Comparison of ENCODE assay signal across 18 mouse cellular contexts in genomic region chr10:85265746-85266145, GRCm38 (mm10).
DNase-seq lines count a peak whose midpoint lies in the region; ATAC-seq and TF ChIP-seq lines count a peak whose summit lies in the region.
"Had no signal": no experiment of that assay in that cellular context is flagged by ENCODE, and none has a peak within 500 bp of the region (broad histone marks: within the 10 kb centered on the region; RNA-seq: fewer than 3 reads in every experiment).

No protein-coding gene starts in this region.

- H3K27ac ChIP-seq in embryonic facial prominence, embryonic 14.5 days (replicated peaks; ENCODE audit: low read depth, low read length) = no peak overlapping the region
- H3K27ac ChIP-seq in embryonic facial prominence, embryonic 10.5 days (replicated peaks) = no peak overlapping the region
- no peak overlapping the region for H3K27ac ChIP-seq in lung, embryonic 14.5 days (ENCODE audit: low read depth)
- no peak overlapping the region for H3K27ac ChIP-seq in kidney, embryonic 14.5 days (ENCODE audit: low read depth, low read length)
- H3K27ac ChIP-seq: embryonic facial prominence, embryonic 13.5 days; forebrain, embryonic 13.5 days; heart, embryonic 10.5 days; kidney, embryonic 15.5 days had no signal

- H3K9ac ChIP-seq in embryonic facial prominence, embryonic 14.5 days (ENCODE audit: low read depth, low read length) = no peak overlapping the region
- no peak overlapping the region for H3K9ac ChIP-seq in lung, embryonic 14.5 days
- no peak overlapping the region for H3K9ac ChIP-seq in kidney, embryonic 14.5 days (ENCODE audit: low read depth, low read length)
- H3K9ac ChIP-seq: embryonic facial prominence, embryonic 13.5 days; forebrain, embryonic 13.5 days; kidney, embryonic 15.5 days had no signal

- H3K4me1 ChIP-seq in embryonic facial prominence, embryonic 14.5 days (ENCODE audit: control insufficient read depth, insufficient read depth, low read length) = no peaks in the 10 kb centered on the region
- H3K4me1 ChIP-seq in embryonic facial prominence, embryonic 10.5 days = 0 out of 2 replicates have a peak, but pooled peaks cover 4% of the 10 kb centered on the region
- no peaks in the 10 kb centered on the region for H3K4me1 ChIP-seq in lung, embryonic 14.5 days (ENCODE audit: insufficient read depth)
- H3K4me1 ChIP-seq in kidney, embryonic 14.5 days (ENCODE audit: control insufficient read depth, insufficient read depth, low read length) = no peaks in the 10 kb centered on the region
- H3K4me1 ChIP-seq: embryonic facial prominence, embryonic 13.5 days; forebrain, embryonic 13.5 days; heart, embryonic 10.5 days; kidney, embryonic 15.5 days had no signal

- peak; percentile 26 for DNase-seq in embryonic facial prominence, embryonic 14.5 days (ENCODE audit: low spot score)
- no peak for DNase-seq in embryonic facial prominence, embryonic 10.5 days (ENCODE audit: low spot score)
- DNase-seq in lung, embryonic 14.5 days = peak; percentile 2
- no peak for DNase-seq in lung, postnatal 10 days
- peak; percentile 4 for DNase-seq in layer of hippocampus, adult 9-10 months (ENCODE audit: low spot score)
- peak; percentile 40 for DNase-seq in right cerebral cortex, postnatal 10 days (ENCODE audit: low spot score in 2 of 2)
- DNase-seq in thymus, postnatal 10 days (ENCODE audit: low spot score in 2 of 2) = no peak
- DNase-seq: cerebellum, postnatal 36 days; heart, postnatal 36 days; lung, postnatal 14 days; thymus, postnatal 36 days had no signal

- H3K4me2 ChIP-seq in embryonic facial prominence, embryonic 14.5 days (ENCODE audit: low read depth, low read length) = no peak overlapping the region
- H3K4me2 ChIP-seq in lung, embryonic 14.5 days = no peak overlapping the region
- H3K4me2 ChIP-seq in kidney, embryonic 14.5 days (replicated peaks; ENCODE audit: low read depth, low read length) = no peak overlapping the region
- H3K4me2 ChIP-seq: embryonic facial prominence, embryonic 13.5 days; forebrain, embryonic 13.5 days; kidney, embryonic 15.5 days; midbrain, embryonic 11.5 days had no signal

- WGBS in embryonic facial prominence, embryonic 14.5 days = 30% methylated on average over 5 of the region's 5 CpGs
- 45% methylated on average over 5 of the region's 5 CpGs for WGBS in embryonic facial prominence, embryonic 10.5 days
- 24% methylated on average over 5 of the region's 5 CpGs for WGBS in lung, embryonic 14.5 days
- 42% methylated on average over 5 of the region's 5 CpGs for WGBS in kidney, embryonic 14.5 days

- no peaks in the 10 kb centered on the region for H3K9me3 ChIP-seq in embryonic facial prominence, embryonic 14.5 days (ENCODE audit: control insufficient read depth, low read length)
- no peaks in the 10 kb centered on the region for H3K9me3 ChIP-seq in embryonic facial prominence, embryonic 10.5 days
- H3K9me3 ChIP-seq in lung, embryonic 14.5 days (ENCODE audit: low read depth, low read length) = no peaks in the 10 kb centered on the region
- H3K9me3 ChIP-seq in kidney, embryonic 14.5 days (ENCODE audit: control insufficient read depth, low read length) = no peaks in the 10 kb centered on the region
- H3K9me3 ChIP-seq: embryonic facial prominence, embryonic 13.5 days; forebrain, embryonic 13.5 days; kidney, embryonic 15.5 days had no signal

- no peak for ATAC-seq in embryonic facial prominence, embryonic 14.5 days (ENCODE audit: low read depth)
- 0 out of 2 replicates have a peak, but pooled peaks have one; percentile 11 for ATAC-seq in lung, embryonic 14.5 days (ENCODE audit: insufficient read depth)
- no peak for ATAC-seq in kidney, embryonic 14.5 days (ENCODE audit: low FRiP score, low TSS enrichment)
- ATAC-seq: forebrain, embryonic 13.5 days; Patski had no signal

- no peaks in the 10 kb centered on the region for H3K36me3 ChIP-seq in embryonic facial prominence, embryonic 14.5 days (ENCODE audit: control insufficient read depth, insufficient read depth, low read length)
- H3K36me3 ChIP-seq in embryonic facial prominence, embryonic 10.5 days (replicated peaks) = no peaks in the 10 kb centered on the region
- H3K36me3 ChIP-seq in lung, embryonic 14.5 days (ENCODE audit: insufficient read depth) = no peaks in the 10 kb centered on the region
- no peaks in the 10 kb centered on the region for H3K36me3 ChIP-seq in kidney, embryonic 14.5 days (ENCODE audit: control insufficient read depth, insufficient read depth, low read length)
- H3K36me3 ChIP-seq: embryonic facial prominence, embryonic 13.5 days; heart, embryonic 10.5 days; kidney, embryonic 15.5 days had no signal

- H3K4me3 ChIP-seq in embryonic facial prominence, embryonic 14.5 days (ENCODE audit: low read depth, low read length) = no peak overlapping the region
- no peak overlapping the region for H3K4me3 ChIP-seq in embryonic facial prominence, embryonic 10.5 days
- H3K4me3 ChIP-seq in lung, embryonic 14.5 days (ENCODE audit: low read depth, low read length) = no peak overlapping the region
- H3K4me3 ChIP-seq in kidney, embryonic 14.5 days (ENCODE audit: low read length) = no peak overlapping the region
- H3K4me3 ChIP-seq: embryonic facial prominence, embryonic 13.5 days; forebrain, embryonic 13.5 days; heart, embryonic 10.5 days; kidney, embryonic 15.5 days had no signal

- H3K27me3 ChIP-seq in embryonic facial prominence, embryonic 14.5 days (replicated peaks; ENCODE audit: control insufficient read depth, insufficient read depth, low read length) = no peaks in the 10 kb centered on the region
- H3K27me3 ChIP-seq in embryonic facial prominence, embryonic 10.5 days (replicated peaks; ENCODE audit: low read depth, poor library complexity, severe bottlenecking) = peaks cover 9% of the 10 kb centered on the region
- H3K27me3 ChIP-seq in lung, embryonic 14.5 days (ENCODE audit: insufficient read depth, low read length) = no peaks in the 10 kb centered on the region
- H3K27me3 ChIP-seq in kidney, embryonic 14.5 days (ENCODE audit: control insufficient read depth, insufficient read depth, low read length) = no peaks in the 10 kb centered on the region
- H3K27me3 ChIP-seq: embryonic facial prominence, embryonic 13.5 days; forebrain, embryonic 13.5 days; kidney, embryonic 15.5 days had no signal

- no peak for TF ChIP-seq CTCF in lung, embryonic 14.5 days (IDR thresholded peaks at IDR 0.05; ENCODE audit: low read depth)

Comparison
In these comparisons a context has a peak if more than half of its experiments do, and no peak if none do; other contexts are left out.
1. DNase-seq: peak in embryonic facial prominence, embryonic 14.5 days (single experiment), lung, embryonic 14.5 days (single experiment), layer of hippocampus, adult 9-10 months (single experiment) and right cerebral cortex, postnatal 10 days (2 of 2); none in embryonic facial prominence, embryonic 10.5 days (single experiment), lung, postnatal 10 days (single experiment) and thymus, postnatal 10 days (0 of 2).